Mouse (Mus musculus) heart, postnatal 36 days (tissue): Measurements from ENCODE around the gene Atad3a. TPM values are rescaled to one million over a fixed set of nuclear protein-coding genes. Genes with fewer than 3 reads are reported as not detected.
"Not testable (repeated sequence)": the region's sequence is repeated elsewhere in the genome, so short reads cannot be mapped to it uniquely, and the experiment has no call there.

ENCODE experiments used
- DNase-seq, 2 experiments: peaks; one replicate each; pipeline ENCODE4 v3.0.0; 2021 to 2022
- intact Hi-C: fragments of 180-260 bp; cut with DNase I; formaldehyde crosslinking; loops from one replicate; pipeline ENCODE4 v1.15.1; 2025
- total RNA-seq, 2 experiments: library from RNA; stranded (reverse); gene quantifications; 2 replicates each; pipeline ENCODE4 v1.2.3; 2021

The Atad3a gene
- total RNA-seq, 2 experiments from 2014 or later, result 45.1 to 45.9 TPM

- DNase-seq, intact Hi-C loops: not testable (repeated sequence)
These were observed 20.2 kb downstream of the Atad3a start for GRCm38 (mm10) chr4:155740681-155741080.

DNA sequence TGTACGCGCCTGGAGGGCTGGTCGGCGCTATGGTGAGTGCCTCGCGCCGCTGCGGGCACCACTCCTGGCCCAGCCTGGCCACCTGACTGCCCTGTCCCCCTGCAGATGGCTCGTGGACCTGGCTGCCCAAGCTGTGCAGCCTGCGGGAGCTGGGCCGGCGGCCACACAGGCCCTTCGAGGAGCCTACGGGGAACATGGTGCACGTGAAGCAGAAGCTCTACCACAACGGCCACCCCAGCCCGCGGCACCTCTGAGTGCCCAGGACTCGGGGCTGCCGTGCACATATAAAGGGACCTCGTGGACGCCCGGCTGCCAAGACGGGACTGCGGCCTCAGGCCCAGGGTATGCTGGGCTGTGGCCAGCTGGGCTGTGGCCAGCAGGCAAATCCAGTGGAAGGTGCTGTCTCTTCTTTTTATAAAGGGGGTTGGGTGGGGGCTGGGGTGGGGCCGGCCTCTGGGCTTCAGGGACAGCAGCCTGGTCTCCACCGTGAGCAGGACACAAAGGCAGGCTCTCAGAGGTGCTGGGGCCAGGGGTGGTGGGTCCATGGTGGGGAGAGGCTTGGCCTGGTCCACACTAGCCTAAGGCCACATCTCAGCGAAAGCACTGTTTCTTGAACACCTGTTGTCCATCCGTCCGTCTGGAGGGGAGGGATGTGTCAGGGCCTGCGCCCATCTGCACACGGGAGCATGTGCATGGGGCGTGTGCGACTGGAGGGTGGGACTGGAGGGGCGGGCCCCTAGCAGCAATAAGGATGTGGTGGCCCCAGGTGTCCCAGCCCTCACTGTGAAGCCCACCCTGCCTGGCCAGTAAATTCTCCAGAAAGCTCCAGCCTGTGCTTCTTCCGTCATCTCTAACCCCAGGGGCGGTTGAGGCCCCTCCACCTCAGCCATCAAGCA lies 20.9 kb downstream of the Atad3a start:
- intact Hi-C loops, result no loop called here
- peak in 1 of 2 experiments; percentile 37 for DNase-seq

GRCm38 (mm10) chr4:155739152-155739551 lies 21.7 kb downstream of the Atad3a start:
- intact Hi-C loops, result no loop called here
- DNase-seq, result no peak

DNA sequence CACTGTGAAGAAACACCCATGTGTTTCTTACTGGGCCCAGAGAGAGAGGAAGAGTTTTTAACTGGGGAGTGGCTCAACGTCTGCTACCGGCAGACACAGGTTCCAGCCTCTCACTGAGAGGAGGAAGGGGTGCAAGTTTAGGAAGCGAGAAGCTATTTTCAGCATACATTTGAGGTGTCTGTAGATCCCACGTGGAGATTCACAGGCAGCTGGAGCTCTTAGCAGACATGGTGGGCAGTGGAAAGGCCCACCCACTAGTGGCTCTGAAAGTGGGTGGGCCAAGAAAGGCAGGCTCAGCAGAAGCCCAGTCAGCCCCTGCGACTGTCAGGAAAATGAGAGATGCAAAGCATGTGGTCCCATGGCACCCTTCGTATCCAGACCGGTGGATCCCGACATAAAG lies 22.6 kb downstream of the Atad3a start:
- DNase-seq, result no peak
- intact Hi-C loops, result no loop called here

- no peak for DNase-seq
These were observed 24.5 kb downstream of the Atad3a start for GRCm38 (mm10) chr4:155736421-155736820.

DNA sequence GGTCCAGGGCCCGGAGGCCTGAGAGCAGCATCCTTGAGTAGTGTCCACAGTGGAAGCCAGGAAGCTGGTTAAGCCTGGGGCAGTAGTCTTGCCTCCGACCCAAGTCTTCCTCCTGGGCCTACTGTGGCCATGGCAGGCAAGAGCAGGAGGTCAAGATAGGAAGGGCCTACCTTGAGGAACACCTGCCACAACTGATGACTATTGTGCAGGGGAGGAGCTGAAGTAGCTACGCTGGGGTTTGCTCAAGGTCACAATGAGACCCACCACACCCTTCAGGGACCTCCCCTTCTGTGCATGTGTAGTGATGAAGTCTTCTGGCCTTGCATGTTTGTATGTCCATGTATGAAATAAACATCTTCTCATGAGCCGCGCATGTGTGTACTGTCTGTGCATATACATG lies 25.1 kb downstream of the Atad3a start:
- intact Hi-C loops, result no loop called here
- no peak for DNase-seq

More at GRCm38 (mm10) chr4:155736421-155736820, 24.5 kb downstream of the Atad3a start:
- intact Hi-C loops, result no loop called here

DNA sequence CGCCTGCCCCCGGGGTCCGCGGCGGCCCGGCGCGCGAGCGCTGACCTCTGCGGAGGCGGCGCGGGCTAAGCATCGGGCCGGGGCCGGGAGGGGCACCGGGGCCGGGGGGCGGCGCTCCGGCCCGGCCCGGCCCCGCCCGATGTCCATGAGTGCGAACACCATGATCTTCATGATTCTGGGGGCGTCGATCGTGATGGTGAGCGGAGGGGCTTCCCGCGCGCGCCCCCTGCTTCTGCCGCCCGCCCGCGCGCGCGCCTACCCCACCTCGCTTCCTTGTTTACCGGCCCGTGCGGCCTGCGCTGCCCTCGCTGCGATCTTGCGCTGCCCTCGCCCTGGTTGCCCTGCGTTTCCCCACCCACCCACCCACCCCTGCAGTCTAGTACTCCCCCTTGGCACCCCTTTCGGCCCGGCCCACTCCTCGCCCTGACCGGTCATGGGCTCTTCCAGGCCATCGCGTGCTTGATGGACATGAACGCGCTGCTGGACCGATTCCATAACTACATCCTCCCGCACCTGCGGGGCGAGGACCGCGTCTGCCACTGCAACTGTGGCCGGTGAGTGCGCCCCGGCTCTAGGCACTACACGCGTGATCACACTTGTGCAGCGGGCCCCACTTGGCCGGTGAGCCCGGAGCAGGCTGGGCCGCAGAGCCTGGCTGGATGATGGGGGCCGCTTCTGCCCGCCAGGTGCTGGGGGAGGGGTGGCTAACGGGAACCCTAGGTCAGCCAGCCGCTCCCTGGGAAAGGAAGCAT lies 25.8 kb downstream of the Atad3a start:
- peak; percentile 37 to 49 for DNase-seq
- intact Hi-C loops, result no loop called here

- DNase-seq, result peak; percentile 82 to 89
- intact Hi-C loops, result no loop called here
These were observed 26.4 kb downstream of the Atad3a start, which contains the start of gene Tmem240 for GRCm38 (mm10) chr4:155734350-155734941. Tmem240 (plus strand) TSS chr4:155734800.

DNA sequence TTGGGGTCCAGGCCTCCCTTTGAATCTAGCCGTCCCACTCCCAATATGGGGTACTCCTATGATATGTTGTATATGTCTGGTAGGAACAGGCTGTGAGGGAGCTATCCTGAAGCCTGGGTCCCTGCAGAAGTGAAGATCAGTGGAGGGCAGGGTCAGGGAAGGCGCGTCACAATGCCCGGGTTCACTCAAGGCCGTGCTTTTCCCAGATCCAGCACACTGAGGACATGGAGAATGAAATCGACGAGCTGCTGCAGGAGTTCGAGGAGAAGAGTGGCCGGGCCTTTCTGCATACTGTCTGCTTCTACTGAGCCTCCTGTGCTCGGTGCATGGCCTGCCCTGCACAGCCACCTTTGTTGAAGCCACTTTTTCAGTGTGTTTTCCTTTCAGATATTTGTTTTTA lies 27.6 kb downstream of the Atad3a start:
- intact Hi-C loops, result no loop called here
- DNase-seq, result no peak

DNA sequence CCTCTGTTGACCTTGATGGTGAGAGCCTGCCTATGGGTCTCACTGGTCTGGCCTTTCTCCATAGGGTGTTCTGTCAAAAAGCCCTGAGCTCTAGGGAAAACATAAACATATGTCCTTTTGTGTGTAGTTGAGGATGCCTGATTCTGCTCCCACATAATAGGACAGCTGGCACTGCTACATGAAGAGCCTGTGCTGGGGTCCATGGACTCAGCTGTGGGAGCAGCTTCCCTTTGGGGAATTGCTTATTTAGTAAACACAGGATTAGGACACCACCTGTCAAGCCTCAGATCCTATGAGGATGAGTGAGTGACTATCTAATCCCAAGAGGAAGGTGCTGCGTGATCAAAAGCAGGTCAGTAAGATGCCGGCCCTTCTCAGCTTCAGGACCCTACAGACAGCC lies 32.9 kb downstream of the Atad3a start:
- DNase-seq, result no peak
- intact Hi-C loops, result no loop called here

- intact Hi-C loops, result loop anchor here (2.0 to 5.0 kb wide), 3 partner anchors 36 to 63 kb away; partner anchors contain the start of gene Tmem88b
- no peak for DNase-seq
These were observed 39.2 kb downstream of the Atad3a start for GRCm38 (mm10) chr4:155721668-155722083.

GRCm38 (mm10) chr4:155710521-155711252 lies 50.2 kb downstream of the Atad3a start:
- no peak for DNase-seq
- intact Hi-C loops, result no loop called here

DNA sequence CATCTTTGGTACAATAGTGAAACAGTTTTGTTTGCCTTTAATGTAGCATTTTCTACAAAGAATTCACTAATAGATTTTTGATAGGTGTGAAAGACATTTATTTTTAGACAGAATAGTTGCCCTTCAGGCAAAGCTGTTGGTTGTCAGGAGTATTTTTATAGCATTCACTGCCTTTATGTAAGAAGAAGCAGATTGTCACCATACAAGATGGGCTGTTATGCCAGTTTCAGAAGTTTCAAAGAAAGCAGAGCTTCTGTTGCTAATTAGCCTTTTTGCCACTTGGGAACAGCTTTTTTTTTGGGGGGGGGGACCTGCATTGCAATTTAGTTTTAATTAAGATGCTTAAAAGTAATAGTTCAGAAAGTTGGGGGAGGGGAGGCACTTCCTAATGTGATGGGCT lies 51.9 kb downstream of the Atad3a start:
- intact Hi-C loops, result no loop called here
- DNase-seq, result no peak

DNA sequence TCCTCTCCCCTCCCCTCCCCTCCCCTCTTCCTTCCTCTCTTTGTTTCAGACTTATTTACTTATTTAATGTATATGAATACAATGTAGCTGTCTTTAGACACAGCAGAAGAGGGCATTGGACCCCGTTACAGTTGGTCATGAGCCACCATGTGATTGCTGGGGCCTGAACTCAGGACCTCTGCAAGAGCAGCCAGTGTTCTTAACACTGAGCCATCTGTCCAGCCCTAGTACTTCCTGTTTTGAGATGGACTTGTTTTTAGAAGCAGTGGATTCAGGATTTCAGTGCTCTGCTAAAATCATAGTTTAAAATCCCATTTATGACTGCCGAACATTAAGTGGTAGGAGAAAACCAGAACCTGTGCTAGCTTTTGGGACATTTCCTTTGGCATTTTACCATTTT lies 52.3 kb downstream of the Atad3a start:
- intact Hi-C loops, result no loop called here

DNA sequence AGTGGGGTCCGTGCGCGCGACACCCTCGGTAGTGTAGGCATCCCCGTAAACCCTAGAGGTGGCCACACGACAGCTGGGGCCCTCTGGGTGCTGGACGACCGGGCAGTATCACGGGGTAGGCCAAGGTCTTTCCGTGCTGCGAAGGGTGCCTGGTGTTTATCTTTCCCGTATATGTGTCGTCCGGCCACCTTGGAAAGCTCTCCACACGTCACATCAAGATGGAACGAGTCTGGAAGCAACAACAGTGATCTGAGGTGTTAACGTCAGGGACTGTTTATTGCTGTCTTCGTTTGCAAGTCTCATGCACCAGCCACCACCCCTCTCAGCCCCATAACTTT lies 55.3 kb downstream of the Atad3a start:
- DNase-seq, result no peak
- intact Hi-C loops, result loop anchor here (2.0 kb wide), 1 partner anchor 81 kb away; the partner anchor contains the start of gene Cdk11b

More for the DNA sequence above, 52.3 kb downstream of the Atad3a start:
- DNase-seq, result no peak

DNA sequence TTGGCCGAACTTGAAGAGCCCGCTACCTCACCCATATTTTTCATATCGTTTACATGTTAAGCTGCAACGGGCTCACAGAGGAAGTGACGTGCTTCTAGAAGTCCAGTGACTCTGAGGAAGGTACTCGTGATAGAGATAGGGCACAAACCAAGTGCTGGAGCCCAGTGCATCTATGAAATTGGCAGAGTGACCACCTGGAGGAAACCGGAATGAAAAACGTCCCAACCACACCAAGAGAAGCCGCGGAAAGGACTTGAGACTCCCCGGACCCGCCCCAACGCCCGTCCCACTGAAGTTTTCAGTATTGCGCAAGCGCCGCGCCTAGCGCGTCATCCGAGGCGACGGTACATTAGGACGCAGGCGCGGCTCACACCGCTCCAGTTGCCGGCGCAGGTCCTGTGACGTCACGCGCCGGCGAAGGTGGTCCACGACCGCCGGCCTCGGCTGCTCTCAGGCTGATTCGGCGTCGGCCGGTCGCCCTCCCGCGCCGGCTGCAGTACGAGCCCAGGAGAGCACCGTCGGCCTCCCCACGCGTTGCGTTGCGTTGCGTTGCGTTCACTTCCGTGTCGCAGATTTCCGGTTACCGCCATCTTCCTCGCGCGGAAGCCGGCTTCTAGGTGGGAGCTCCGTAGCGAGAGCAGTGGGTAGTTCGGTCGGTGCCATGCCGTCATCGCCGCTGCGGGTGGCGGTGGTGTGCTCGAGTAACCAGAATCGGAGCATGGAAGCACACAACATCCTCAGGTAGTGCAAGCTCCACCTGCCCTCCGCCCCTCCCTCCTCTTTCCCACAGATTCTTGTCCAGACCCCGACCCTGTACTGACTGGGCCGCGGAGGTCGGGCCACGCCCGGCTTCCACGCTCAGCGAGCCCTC lies 55.9 kb downstream of the Atad3a start, which contains the start of gene Ssu72:
Ssu72 (plus strand) TSS at position 80 of the 871 bp plus-strand sequence.
- intact Hi-C loops, result loop anchor here (2.0 kb wide), 1 partner anchor 80 kb away; the partner anchor contains the start of gene Cdk11b
- DNase-seq, result peak; percentile 94 to 99

DNA sequence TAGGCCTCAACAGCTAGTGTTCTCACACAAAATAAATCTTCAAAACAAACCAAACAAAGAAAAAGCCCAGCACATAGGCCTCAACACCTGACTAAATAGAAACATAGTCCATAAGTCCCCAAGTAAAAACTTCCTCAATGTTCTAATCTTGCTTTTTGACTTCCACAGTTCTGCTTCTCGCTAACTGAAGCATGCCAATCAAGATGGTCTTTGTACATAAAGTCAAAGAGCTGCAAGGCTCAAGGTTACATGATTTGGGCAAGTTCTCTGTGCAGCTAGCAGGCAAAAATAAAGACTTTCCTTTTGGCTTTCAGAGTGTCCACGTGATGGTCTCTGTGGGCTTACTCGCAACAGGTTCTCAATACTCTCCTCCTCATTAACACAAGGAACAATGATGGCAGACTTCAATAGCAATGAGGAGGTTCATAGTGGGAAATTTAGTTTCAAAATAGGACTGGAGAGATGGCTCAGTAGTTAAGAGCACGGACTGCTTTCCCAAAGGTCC lies 57.4 kb downstream of the Atad3a start:
- intact Hi-C loops, result no loop called here
- DNase-seq, result no peak

DNA sequence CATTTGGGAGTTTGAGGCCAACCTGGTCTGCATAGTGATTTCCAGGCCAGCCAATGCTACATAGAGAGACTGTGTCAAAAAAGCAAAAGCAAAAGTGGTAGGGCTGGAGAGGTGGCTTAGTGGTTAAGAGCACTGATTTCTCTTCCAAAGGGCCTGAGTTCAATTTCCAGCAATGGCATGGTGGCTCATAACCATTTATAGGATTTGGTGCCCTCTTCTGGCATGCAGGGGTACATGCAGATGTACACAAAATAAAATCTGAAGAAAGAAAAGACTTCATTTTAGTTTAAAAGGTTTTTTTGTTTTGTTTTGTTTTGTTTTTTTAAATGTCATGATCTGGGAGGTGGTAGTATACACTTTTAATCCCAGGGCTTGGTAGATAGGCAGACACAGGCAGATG lies 60.5 kb downstream of the Atad3a start:
- intact Hi-C loops, result loop anchor here (2.0 kb wide), 1 partner anchor 220 kb away; no protein-coding TSS in a partner anchor
- no peak for DNase-seq
